Comparison of ENCODE assay signal across 9 mouse cellular contexts in genomic region chr2:161704410-161704809, GRCm38 (mm10).
A peak's percentile ranks its signal among the peaks of the same experiment; 100 is the strongest.
DNase-seq lines count a peak whose midpoint lies in the region; ATAC-seq and TF ChIP-seq lines count a peak whose summit lies in the region.
"Had no signal": no experiment of that assay in that cellular context is flagged by ENCODE, and none has a peak within 500 bp of the region (broad histone marks: within the 10 kb centered on the region; RNA-seq: fewer than 3 reads in every experiment).

No protein-coding gene starts in this region.

- no peak overlapping the region for H3K27ac ChIP-seq in forebrain, postnatal 0 days (ENCODE audit: low read depth, low read length)
- H3K27ac ChIP-seq in forebrain, embryonic 16.5 days (ENCODE audit: low read length), result no peak overlapping the region
- H3K27ac ChIP-seq in liver, embryonic 12.5 days, result no peak overlapping the region
- H3K27ac ChIP-seq in midbrain, embryonic 13.5 days, result no peak overlapping the region

- H3K4me1 ChIP-seq in forebrain, postnatal 0 days (ENCODE audit: insufficient read depth), result peaks cover 14% of the 10 kb centered on the region
- H3K4me1 ChIP-seq in forebrain, embryonic 16.5 days (replicated peaks; ENCODE audit: control insufficient read depth, insufficient read depth, low read length), result peaks cover 17% of the 10 kb centered on the region
- no peaks in the 10 kb centered on the region for H3K4me1 ChIP-seq in liver, embryonic 12.5 days
- H3K4me1 ChIP-seq in midbrain, embryonic 13.5 days (replicated peaks), result peaks cover 14% of the 10 kb centered on the region
- H3K4me1 ChIP-seq: megakaryocyte, embryonic 14.5 days had no signal

- TF ChIP-seq CTCF in forebrain, postnatal 0 days (IDR thresholded peaks at IDR 0.05; ENCODE audit: low read depth), result no peak

- 26% methylated on average over 9 of the region's 9 CpGs for WGBS in forebrain, postnatal 0 days
- 25% methylated on average over 9 of the region's 9 CpGs for WGBS in forebrain, embryonic 16.5 days
- WGBS in liver, embryonic 12.5 days (ENCODE audit: insufficient replicate concordance), result 53% methylated on average over 9 of the region's 9 CpGs
- WGBS in midbrain, embryonic 13.5 days, result 26% methylated on average over 9 of the region's 9 CpGs

- DNase-seq in forebrain, postnatal 0 days, result peak; percentile 45
- peak; percentile 2 for DNase-seq in ovary, postnatal 14 days (ENCODE audit: low spot score)
- DNase-seq in ovary, postnatal 36 days (ENCODE audit: low spot score), result no peak
- peak; percentile 2 for DNase-seq in heart, postnatal 25 days (ENCODE audit: low spot score)
- peak; percentile 14 for DNase-seq in right cerebral cortex, postnatal 14 days

- 0 out of 2 replicates have a peak overlapping the region, but pooled peaks have one; percentile 14 for H3K4me2 ChIP-seq in forebrain, postnatal 0 days (ENCODE audit: low read depth)
- no peak overlapping the region; the same call in 1 of the 2 replicates for H3K4me2 ChIP-seq in forebrain, embryonic 16.5 days (ENCODE audit: low read length)
- H3K4me2 ChIP-seq in liver, embryonic 12.5 days, result no peak overlapping the region
- no peak overlapping the region for H3K4me2 ChIP-seq in midbrain, embryonic 13.5 days (replicated peaks)

- H3K9me3 ChIP-seq in forebrain, postnatal 0 days (ENCODE audit: low read length), result no peaks in the 10 kb centered on the region
- no peaks in the 10 kb centered on the region for H3K9me3 ChIP-seq in forebrain, embryonic 16.5 days (ENCODE audit: control insufficient read depth, low read length)
- H3K9me3 ChIP-seq in liver, embryonic 12.5 days (replicated peaks), result no peaks in the 10 kb centered on the region
- H3K9me3 ChIP-seq in midbrain, embryonic 13.5 days, result no peaks in the 10 kb centered on the region

- no peak for ATAC-seq in forebrain, postnatal 0 days
- no peak for ATAC-seq in forebrain, embryonic 16.5 days
- no peak for ATAC-seq in liver, embryonic 12.5 days
- no peak for ATAC-seq in midbrain, embryonic 13.5 days

- intact Hi-C loops in heart, postnatal 25 days (cut with DNase I), result no loop called here

- no peak overlapping the region for H3K4me3 ChIP-seq in forebrain, postnatal 0 days (ENCODE audit: low read depth, low read length)
- no peak overlapping the region for H3K4me3 ChIP-seq in forebrain, embryonic 16.5 days (replicated peaks; ENCODE audit: low read length)
- no peak overlapping the region for H3K4me3 ChIP-seq in liver, embryonic 12.5 days
- no peak overlapping the region for H3K4me3 ChIP-seq in midbrain, embryonic 13.5 days (replicated peaks)
- H3K4me3 ChIP-seq: megakaryocyte, embryonic 14.5 days had no signal

- H3K9ac ChIP-seq in forebrain, postnatal 0 days, result no peak overlapping the region
- H3K9ac ChIP-seq in forebrain, embryonic 16.5 days (replicated peaks; ENCODE audit: low read depth, low read length), result no peak overlapping the region
- no peak overlapping the region for H3K9ac ChIP-seq in liver, embryonic 12.5 days
- no peak overlapping the region for H3K9ac ChIP-seq in midbrain, embryonic 13.5 days (replicated peaks)

- H3K27me3 ChIP-seq in forebrain, postnatal 0 days (ENCODE audit: insufficient read depth, low read length), result no peaks in the 10 kb centered on the region
- H3K27me3 ChIP-seq in forebrain, embryonic 16.5 days (replicated peaks; ENCODE audit: control insufficient read depth, insufficient read depth, low read length), result no peaks in the 10 kb centered on the region
- H3K27me3 ChIP-seq in liver, embryonic 12.5 days (replicated peaks), result no peaks in the 10 kb centered on the region
- no peaks in the 10 kb centered on the region; the same call in none of the 2 replicates for H3K27me3 ChIP-seq in midbrain, embryonic 13.5 days
- H3K27me3 ChIP-seq: megakaryocyte, embryonic 14.5 days had no signal

- no peaks in the 10 kb centered on the region for H3K36me3 ChIP-seq in forebrain, postnatal 0 days (ENCODE audit: insufficient read depth)
- H3K36me3 ChIP-seq in forebrain, embryonic 16.5 days (ENCODE audit: control insufficient read depth, insufficient read depth), result no peaks in the 10 kb centered on the region
- no peaks in the 10 kb centered on the region for H3K36me3 ChIP-seq in liver, embryonic 12.5 days
- no peaks in the 10 kb centered on the region for H3K36me3 ChIP-seq in midbrain, embryonic 13.5 days
